Mouse (Mus musculus) lung, embryonic 14.5 days (tissue): ENCODE results near the gene Atp5mpl. TPM values are rescaled to one million over a fixed set of nuclear protein-coding genes. Genes with fewer than 3 reads are reported as not detected.
A peak's percentile ranks its signal among the peaks of the same experiment; 100 is the strongest.
"Not testable (repeated sequence)": the region's sequence is repeated elsewhere in the genome, so short reads cannot be mapped to it uniquely, and the experiment has no call there.

Source experiments
- ATAC-seq: fragments of 200-750 bp; cut with Nextera tagmentation; 2 replicates; pipeline ENCODE4 v1.8.0; 2017; ENCODE audit warnings: mild to moderate bottlenecking, moderate TSS enrichment, moderate library complexity; ENCODE audit not compliant: insufficient read depth
- DNase-seq: peaks from one replicate; pipeline ENCODE4 v3.0.0-alpha.2; 2015
- H3K27ac ChIP-seq: fragments of 300-500 bp; sonication (generic); 2 replicates; pipeline ENCODE4 v1.5.1; 2014; ENCODE audit warnings: low read depth, mild to moderate bottlenecking, moderate library complexity
- H3K27me3 ChIP-seq: fragments of 300-500 bp; sonication (generic); 2 replicates; pipeline ENCODE4 v1.6.1; 2014; ENCODE audit warnings: low read length, control low read depth; ENCODE audit not compliant: insufficient read depth
- H3K36me3 ChIP-seq: fragments of 300-500 bp; sonication (generic); 2 replicates; pipeline ENCODE4 v1.6.1; 2014; ENCODE audit warnings: control low read depth; ENCODE audit not compliant: insufficient read depth
- H3K4me1 ChIP-seq: fragments of 300-500 bp; sonication (generic); 2 replicates; pipeline ENCODE4 v1.6.1; 2014; ENCODE audit warnings: antibody characterized with exemption, control low read depth; ENCODE audit not compliant: insufficient read depth
- H3K4me2 ChIP-seq: fragments of 300-500 bp; sonication (generic); 2 replicates; pipeline ENCODE4 v1.6.1; 2014; ENCODE audit warnings: mild to moderate bottlenecking
- H3K4me3 ChIP-seq: fragments of 300-500 bp; sonication (generic); 2 replicates; pipeline ENCODE4 v1.5.1; 2014; ENCODE audit warnings: low read depth, low read length
- H3K9ac ChIP-seq: fragments of 300-500 bp; sonication (generic); 2 replicates; pipeline ENCODE4 v1.6.1; 2014
- H3K9me3 ChIP-seq: fragments of 300-500 bp; sonication (generic); 2 replicates; pipeline ENCODE4 v1.6.1; 2016; ENCODE audit warnings: low read depth, low read length, control low read depth
- CTCF ChIP-seq: IDR thresholded peaks from 2 replicates; pipeline ENCODE4 v1.5.1; 2016; ENCODE audit warnings: antibody characterized with exemption, low read depth
- WGBS: fragments of 180-500 bp; shearing (Covaris S2); extraction: QIAGEN DNeasy Blood & Tissue Kit; methylation state at CpG from one replicate; pipeline ENCODE4 v1.1.7; 2014; 5-methylcytosine and 5-hydroxymethylcytosine counted together
- polyA plus RNA-seq: library from polyadenylated mRNA; unstranded; fragments of >200 nt; fragmentation: Nextera tagmentation; extraction: Ambion mirVana; gene quantifications from 2 replicates; pipeline ENCODE4 v1.2.1, GENCODE M21; 2014

Atp5mpl gene
- polyA plus RNA-seq, 1 experiment from 2014 or later, result 647 TPM

DNA sequence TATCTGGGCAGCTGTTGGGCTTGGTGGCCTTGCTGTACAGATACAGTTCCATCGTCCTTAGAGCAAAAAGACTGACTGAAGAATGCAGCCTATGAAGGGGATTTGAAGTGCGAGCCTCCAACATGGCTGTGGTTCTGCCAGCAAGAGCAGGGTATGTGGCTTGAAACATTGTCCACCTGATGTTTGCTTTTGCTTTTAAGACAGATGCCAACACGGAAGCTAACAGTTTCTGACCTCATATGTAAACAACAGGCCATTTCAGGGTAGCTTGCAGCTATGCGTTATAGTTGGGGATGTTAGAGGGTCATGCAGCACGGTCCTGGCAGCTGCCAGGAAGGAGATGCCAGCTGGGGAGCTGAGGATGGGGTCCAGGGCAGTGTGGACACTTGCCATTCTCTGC is 16.3 kb downstream of the Atp5mpl start:
- Histone ChIP-seq H3K4me2 (no peak overlapping the region), H3K4me3 (no peak overlapping the region), H3K4me1 (peaks cover 22% of the 10 kb centered on the region), H3K27me3 (no peaks in the 10 kb centered on the region), H3K9ac (no peak overlapping the region), H3K36me3 (no peaks in the 10 kb centered on the region), H3K27ac (0 out of 2 replicates have a peak overlapping the region, but pooled peaks have one; percentile 12), H3K9me3 (no peaks in the 10 kb centered on the region)
- DNase-seq, result no peak
- 28% methylated on average over 5 of the region's 5 CpGs for WGBS
- ATAC-seq, result no peak
- no peak for TF ChIP-seq CTCF

GRCm38 (mm10) chr12:111946716-111947115 is 20.1 kb downstream of the Atp5mpl start:
- H3K9me3 ChIP-seq, result no peaks in the 10 kb centered on the region
- H3K4me1 ChIP-seq, result peaks cover 27% of the 10 kb centered on the region
- no peak for ATAC-seq
- WGBS, result 33% methylated on average over 2 of the region's 2 CpGs
- peak; percentile 81 for TF ChIP-seq CTCF
- 0 out of 2 replicates have a peak overlapping the region, but pooled peaks have one; percentile 7 for H3K4me2 ChIP-seq
- no peak overlapping the region for H3K4me3 ChIP-seq
- no peak overlapping the region for H3K9ac ChIP-seq
- H3K36me3 ChIP-seq, result no peaks in the 10 kb centered on the region
- peak; percentile 85 for DNase-seq
- peak overlapping the region; percentile 74 for H3K27ac ChIP-seq
- no peaks in the 10 kb centered on the region for H3K27me3 ChIP-seq

DNA sequence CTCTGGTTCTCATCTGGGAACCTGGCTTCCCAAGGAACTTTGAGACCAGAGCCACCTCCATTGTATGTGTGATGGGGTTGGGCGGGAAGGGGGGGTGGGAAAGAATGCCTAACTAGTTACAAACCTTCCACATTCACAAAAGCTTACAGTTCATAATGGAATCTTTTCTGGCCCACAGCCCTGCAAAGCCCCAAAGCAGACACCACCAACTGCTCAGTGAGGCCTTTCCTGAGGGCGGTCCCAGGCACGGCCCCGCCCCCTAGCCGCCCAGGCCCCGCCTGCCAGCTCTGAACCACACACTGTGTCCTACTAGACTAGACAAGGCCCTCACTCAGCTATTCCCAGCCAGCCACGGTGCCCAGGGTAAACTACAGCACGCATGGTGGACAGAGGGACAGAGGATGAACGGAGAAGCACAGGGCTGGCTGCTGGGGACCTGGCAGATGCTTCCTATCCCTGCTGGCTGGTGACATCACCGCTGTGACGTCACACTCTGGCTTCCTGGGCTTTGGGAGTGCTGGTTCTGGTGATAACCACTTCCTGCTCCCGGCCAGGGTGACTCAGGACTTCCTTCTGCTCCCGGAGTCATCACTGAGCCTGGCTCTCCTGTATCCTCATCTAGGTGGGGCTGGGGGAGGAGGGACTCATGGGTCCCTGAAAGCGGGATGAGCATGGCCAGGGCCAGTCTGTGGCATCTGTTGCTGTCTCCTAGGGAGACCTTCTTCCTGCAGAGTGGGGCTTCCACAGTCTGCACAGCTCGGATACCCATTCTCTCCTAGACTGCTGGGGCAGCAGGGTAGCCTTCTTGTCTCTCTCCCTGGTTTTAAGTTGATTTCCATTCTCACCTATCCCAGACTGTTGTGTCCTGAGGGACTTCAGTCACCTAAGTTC is 20.8 kb downstream of the Atp5mpl start:
- Histone ChIP-seq H3K27ac (peak overlapping the region; percentile 85), H3K4me2 (peak overlapping the region; percentile 39; the same call in 1 of the 2 replicates), H3K4me1 (peaks cover 21% of the 10 kb centered on the region)
- not testable (repeated sequence) for H3K27me3 ChIP-seq, H3K9me3 ChIP-seq, H3K4me3 ChIP-seq, H3K36me3 ChIP-seq, H3K9ac ChIP-seq
- ATAC-seq (peak; percentile 79), DNase-seq (peak; percentile 74)
- 41% methylated on average over 10 of the region's 15 CpGs for WGBS

GRCm38 (mm10) chr12:111945115-111945514 is 21.7 kb downstream of the Atp5mpl start:
- H3K4me3 ChIP-seq, result no peak overlapping the region
- H3K27ac ChIP-seq, result peak overlapping the region; percentile 85
- no peaks in the 10 kb centered on the region for H3K36me3 ChIP-seq
- no peaks in the 10 kb centered on the region for H3K27me3 ChIP-seq
- H3K9me3 ChIP-seq, result no peaks in the 10 kb centered on the region
- peaks cover 18% of the 10 kb centered on the region for H3K4me1 ChIP-seq
- H3K9ac ChIP-seq, result no peak overlapping the region
- peak; percentile 59 for ATAC-seq
- no peak for TF ChIP-seq CTCF
- peak; percentile 81 for DNase-seq
- WGBS, result 13% methylated on average over 8 of the region's 8 CpGs
- H3K4me2 ChIP-seq, result peak overlapping the region; percentile 39

DNA sequence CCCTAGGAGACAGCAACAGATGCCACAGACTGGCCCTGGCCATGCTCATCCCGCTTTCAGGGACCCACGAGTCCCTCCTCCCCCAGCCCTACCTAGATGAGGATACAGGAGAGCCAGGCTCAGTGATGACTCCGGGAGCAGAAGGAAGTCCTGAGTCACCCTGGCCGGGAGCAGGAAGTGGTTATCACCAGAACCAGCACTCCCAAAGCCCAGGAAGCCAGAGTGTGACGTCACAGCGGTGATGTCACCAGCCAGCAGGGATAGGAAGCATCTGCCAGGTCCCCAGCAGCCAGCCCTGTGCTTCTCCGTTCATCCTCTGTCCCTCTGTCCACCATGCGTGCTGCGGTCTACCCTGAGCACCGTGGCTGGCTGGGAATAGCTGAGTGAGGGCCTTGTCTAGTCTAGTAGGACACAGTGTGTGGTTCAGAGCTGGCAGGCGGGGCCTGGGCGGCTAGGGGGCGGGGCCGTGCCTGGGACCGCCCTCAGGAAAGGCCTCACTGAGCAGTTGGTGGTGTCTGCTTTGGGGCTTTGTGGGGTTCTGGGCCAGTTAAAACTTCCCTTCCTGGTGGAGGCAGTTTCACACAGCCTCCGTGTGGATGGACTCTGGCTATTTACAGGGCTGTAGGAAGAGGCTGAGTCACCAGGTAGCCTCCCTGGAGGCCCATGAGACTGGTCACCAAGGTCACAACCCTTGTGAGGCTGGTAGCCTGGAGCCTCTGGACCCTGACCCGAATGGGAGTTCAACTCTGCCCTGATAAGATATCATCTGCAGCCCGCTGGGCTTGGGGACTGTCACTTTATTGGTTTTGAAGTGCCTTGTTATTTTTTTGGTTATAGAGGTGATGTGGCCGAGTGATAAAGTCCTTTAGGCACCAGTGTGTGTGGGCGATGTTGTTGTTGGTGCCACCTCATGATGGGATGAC is 22.5 kb downstream of the Atp5mpl start:
- Histone ChIP-seq H3K27ac (peak overlapping the region; percentile 85), H3K4me2 (peak overlapping the region; percentile 42), H3K4me1 (peaks cover 18% of the 10 kb centered on the region)
- DNase-seq, result peak; percentile 49
- not testable (repeated sequence) for H3K9me3 ChIP-seq, H3K4me3 ChIP-seq, H3K36me3 ChIP-seq, H3K9ac ChIP-seq, H3K27me3 ChIP-seq
- 58% methylated on average over 13 of the region's 20 CpGs for WGBS
- peak; percentile 69 for ATAC-seq

DNA sequence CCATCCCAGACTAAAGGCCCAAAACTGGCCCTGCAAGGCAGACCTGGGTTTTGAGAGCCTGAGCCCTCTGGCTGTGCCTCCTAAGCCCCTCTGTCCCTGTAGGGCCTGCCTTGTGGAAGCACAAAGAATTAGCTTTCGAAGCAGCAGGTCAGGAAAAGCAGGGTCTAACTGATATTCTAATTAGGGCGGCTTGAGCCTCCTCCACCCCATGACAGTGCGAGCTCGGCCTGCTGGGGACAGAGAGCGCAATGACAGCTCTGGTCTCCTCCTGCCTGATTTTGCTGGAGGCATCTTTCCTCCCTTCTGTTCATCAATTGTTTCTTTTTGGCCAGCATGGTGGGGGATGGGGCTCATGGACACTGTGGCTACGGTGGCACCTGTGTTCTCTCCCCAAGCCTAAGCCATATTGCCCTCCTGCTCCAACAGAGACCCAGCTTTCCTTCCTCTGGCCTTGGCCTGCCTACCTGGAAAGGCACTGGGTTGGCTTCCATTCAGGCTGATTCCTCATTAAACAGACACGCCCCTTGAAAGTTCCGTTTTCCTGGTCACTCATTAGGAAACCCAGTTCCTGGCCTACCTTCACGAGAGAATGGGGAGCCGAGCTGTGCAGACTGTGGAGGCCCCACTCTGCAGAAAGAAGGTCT is 23.2 kb downstream of the Atp5mpl start:
- no peak for TF ChIP-seq CTCF
- no peak overlapping the region; the same call in 1 of the 2 replicates for H3K9ac ChIP-seq
- no peak for ATAC-seq
- H3K4me1 ChIP-seq, result peaks cover 25% of the 10 kb centered on the region
- 73% methylated on average over 10 of the region's 10 CpGs for WGBS
- peak overlapping the region; percentile 42 for H3K4me2 ChIP-seq
- H3K27me3 ChIP-seq, result no peaks in the 10 kb centered on the region
- no peaks in the 10 kb centered on the region for H3K9me3 ChIP-seq
- peak overlapping the region; percentile 71 for H3K27ac ChIP-seq
- H3K36me3 ChIP-seq, result no peaks in the 10 kb centered on the region
- no peak for DNase-seq
- H3K4me3 ChIP-seq, result no peak overlapping the region
